ENCODE assay signal across 22 mouse cellular contexts in the genomic region with DNA sequence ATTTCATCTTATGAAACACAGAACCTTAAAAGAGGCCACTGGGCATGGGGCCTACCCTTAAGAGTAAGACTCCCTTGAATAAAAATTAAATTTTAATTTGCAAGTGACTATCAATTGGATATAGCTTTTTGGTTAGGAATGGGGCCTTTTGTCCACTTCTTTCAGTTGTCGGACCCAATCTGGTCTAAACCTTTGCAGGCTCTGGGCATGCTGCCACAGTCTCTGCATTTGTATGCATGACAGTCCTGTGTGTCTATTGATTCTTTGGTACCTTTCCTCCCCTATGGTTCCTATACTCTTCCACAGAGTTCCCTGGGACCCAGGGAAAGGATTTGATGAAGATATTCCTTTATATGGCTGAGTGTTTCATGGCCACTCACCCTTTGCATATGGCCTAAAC.
"Had no signal": no experiment of that assay in that cellular context is flagged by ENCODE, and none has a peak within 500 bp of the region (broad histone marks: within the 10 kb centered on the region; RNA-seq: fewer than 3 reads in every experiment).

No protein-coding gene starts in this region.

- H3K4me1 ChIP-seq: limb, embryonic 12.5 days; limb, embryonic 15.5 days; midbrain, embryonic 15.5 days; neural tube, embryonic 13.5 days; stomach, embryonic 15.5 days had no signal

- DNase-seq: kidney, adult 11 months; kidney, adult 9 months; kidney, postnatal 25 days; layer of hippocampus, adult 9-11 months; liver, postnatal 0 days; lung, embryonic 14.5 days; retina, postnatal 1 day; right cerebral cortex, postnatal 25 days; spleen, adult 18-20 months; thymus, postnatal 25 days had no signal

- H3K4me2 ChIP-seq: limb, embryonic 12.5 days; limb, embryonic 15.5 days; liver, embryonic 11.5 days; lung, embryonic 14.5 days; midbrain, embryonic 15.5 days; neural tube, embryonic 13.5 days; stomach, embryonic 15.5 days had no signal

- H3K36me3 ChIP-seq: limb, embryonic 12.5 days; limb, embryonic 15.5 days; midbrain, embryonic 15.5 days; neural tube, embryonic 13.5 days; stomach, embryonic 15.5 days had no signal

- H3K9ac ChIP-seq: limb, embryonic 12.5 days; limb, embryonic 15.5 days; liver, embryonic 14.5 days; liver, postnatal 0 days; lung, embryonic 14.5 days; midbrain, embryonic 15.5 days; neural tube, embryonic 13.5 days; stomach, embryonic 15.5 days had no signal

- H3K9me3 ChIP-seq: limb, embryonic 12.5 days; limb, embryonic 15.5 days; midbrain, embryonic 15.5 days; neural tube, embryonic 13.5 days; stomach, embryonic 15.5 days had no signal

- H3K27me3 ChIP-seq: limb, embryonic 12.5 days; limb, embryonic 15.5 days; midbrain, embryonic 15.5 days; neural tube, embryonic 13.5 days; stomach, embryonic 15.5 days had no signal

- H3K4me3 ChIP-seq: layer of hippocampus, adult 2 months; left cerebral cortex, adult 2 months; limb, embryonic 12.5 days; limb, embryonic 15.5 days; midbrain, embryonic 15.5 days; myocyte; neural tube, embryonic 13.5 days; stomach, embryonic 15.5 days had no signal

- ATAC-seq: liver, postnatal 0 days; lung, postnatal 0 days; midbrain, embryonic 15.5 days had no signal

- H3K27ac ChIP-seq: layer of hippocampus, adult 2 months; left cerebral cortex, adult 2 months; limb, embryonic 12.5 days; limb, embryonic 15.5 days; liver, embryonic 14.5 days; macrophage; midbrain, embryonic 15.5 days; neural tube, embryonic 13.5 days; stomach, embryonic 15.5 days had no signal
